Mouse (Mus musculus) heart, adult 2 months (tissue): Measurements from ENCODE around the gene Tcl1b5. TPM values are rescaled to one million over a fixed set of nuclear protein-coding genes. Genes with fewer than 3 reads are reported as not detected.
"Not testable (repeated sequence)": the region's sequence is repeated elsewhere in the genome, so short reads cannot be mapped to it uniquely, and the experiment has no call there.

Experiments used
- DNase-seq, 2 experiments: peaks; one replicate each; pipeline ENCODE4 v3.0.0; 2021
- H3K27ac ChIP-seq: fragments of 200-600 bp; 2 replicates; pipeline ENCODE4 v1.8.1; 2022
- H3K27me3 ChIP-seq: fragments of 200-500 bp; 2 replicates; pipeline ENCODE4 v1.6.1; 2012; ENCODE audit warnings: mild to moderate bottlenecking, low read length, inconsistent platforms, mixed read lengths; ENCODE audit not compliant: control insufficient read depth, insufficient read depth
- H3K36me3 ChIP-seq: fragments of 200-500 bp; 2 replicates; pipeline ENCODE4 v1.6.1; 2012; ENCODE audit warnings: low read length, inconsistent platforms; ENCODE audit not compliant: control insufficient read depth, insufficient read depth
- H3K4me1 ChIP-seq: fragments of 200-500 bp; 2 replicates; pipeline ENCODE4 v1.6.1; 2011; ENCODE audit warnings: low read length; ENCODE audit not compliant: control insufficient read depth, insufficient read depth
- H3K4me3 ChIP-seq: fragments of 200-600 bp; 2 replicates; pipeline ENCODE4 v1.8.1; 2022
- H3K79me2 ChIP-seq: fragments of 200-500 bp; replicated peaks from 2 replicates; pipeline ENCODE4 v1.6.1; 2012; ENCODE audit warnings: mild to moderate bottlenecking, inconsistent platforms, low read length, moderate library complexity, mixed read lengths; ENCODE audit not compliant: control insufficient read depth, insufficient read depth
- H3K9ac ChIP-seq: fragments of 200-500 bp; 2 replicates; pipeline ENCODE4 v1.6.1; 2012; ENCODE audit warnings: low read depth, mild to moderate bottlenecking, control low read depth, inconsistent platforms, low read length, mixed read lengths
- CTCF ChIP-seq: fragments of 200-600 bp; IDR thresholded peaks from 2 replicates; pipeline ENCODE4 v1.8.1; 2022; ENCODE audit warnings: antibody characterized with exemption, mild to moderate bottlenecking, moderate library complexity
- EP300 ChIP-seq: fragments of 200-500 bp; IDR thresholded peaks from 2 replicates; pipeline ENCODE4 v1.6.1; 2011; ENCODE audit warnings: low read depth, low read length, control low read depth; ENCODE audit not compliant: insufficient read depth
- POLR2A ChIP-seq: fragments of 200-500 bp; IDR thresholded peaks from 2 replicates; pipeline ENCODE4 v1.6.1; 2011; ENCODE audit warnings: mild to moderate bottlenecking, low read depth, low read length, control low read depth; ENCODE audit not compliant: insufficient read depth
- WGBS: fragments of 180-500 bp; shearing (Covaris S2); methylation state at CpG from one replicate; pipeline ENCODE4 v1.1.7; 2018; 5-methylcytosine and 5-hydroxymethylcytosine counted together
- intact Hi-C: fragments of 180-260 bp; cut with DNase I; formaldehyde crosslinking; loops from one replicate; pipeline ENCODE4 v1.15.1; 2025
- polyA plus RNA-seq: library from polyadenylated mRNA; depleted of rRNA; stranded (reverse); fragments of >200 nt; gene quantifications from 2 replicates; pipeline ENCODE4 v1.2.3, GENCODE M21; 2012
- total RNA-seq, 2 experiments: library from RNA; stranded (reverse); gene quantifications; 2 replicates each; pipeline ENCODE4 v1.2.3; 2021

Tcl1b5 gene
- total and polyA plus RNA-seq, 3 experiments: not detected

GRCm38 (mm10) chr12:105143096-105143495, 33.0 kb upstream of the Tcl1b5 start:
- H3K36me3 ChIP-seq: no peaks in the 10 kb centered on the region
- no peaks in the 10 kb centered on the region for H3K27me3 ChIP-seq
- H3K4me1 ChIP-seq: no peaks in the 10 kb centered on the region
- DNase-seq: no peak
- no peak overlapping the region for H3K4me3 ChIP-seq
- no peaks in the 10 kb centered on the region for H3K79me2 ChIP-seq
- H3K27ac ChIP-seq: no peak overlapping the region
- TF ChIP-seq EP300 (no peak), CTCF (no peak), POLR2A (no peak)
- WGBS: 87% methylated on average over 3 of the region's 3 CpGs
- H3K9ac ChIP-seq: no peak overlapping the region
- intact Hi-C loops: no loop called here

GRCm38 (mm10) chr12:105144928-105145327, 31.2 kb upstream of the Tcl1b5 start:
- intact Hi-C loops, H3K27me3 ChIP-seq, H3K27ac ChIP-seq, H3K79me2 ChIP-seq, H3K36me3 ChIP-seq, H3K4me1 ChIP-seq, H3K4me3 ChIP-seq, DNase-seq, H3K9ac ChIP-seq: not testable (repeated sequence)
- WGBS: 36% methylated on average over 1 of the region's 1 CpGs

DNA sequence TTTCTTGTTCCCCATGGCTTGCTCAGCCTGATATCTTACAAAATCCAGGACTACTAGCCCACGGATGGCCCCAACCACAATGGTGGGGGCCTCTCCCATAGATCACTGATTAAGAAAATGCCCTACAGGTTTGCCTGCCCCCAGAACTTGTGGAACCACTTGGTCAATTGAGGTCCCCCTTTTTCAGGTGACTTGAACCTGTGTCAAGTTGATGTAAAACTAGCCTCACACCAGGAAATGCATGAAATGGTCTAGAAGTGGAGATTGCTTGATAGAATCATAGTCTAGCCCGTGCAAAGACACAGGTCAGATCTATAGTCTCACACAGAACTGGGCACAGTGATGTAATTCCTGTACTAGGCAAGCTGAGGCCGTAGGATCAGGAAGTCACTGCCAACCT, 30.4 kb upstream of the Tcl1b5 start, which contains the start of gene Tcl1b2:
Gene Tcl1b2, plus strand, starts transcription at position 301 of the 400 bp plus-strand sequence.
- H3K36me3 ChIP-seq: no peaks in the 10 kb centered on the region
- no peak within 1 kb of the TSS for H3K27ac ChIP-seq
- intact Hi-C loops: no loop called here
- no peak for DNase-seq
- H3K4me1 ChIP-seq: no peaks in the 10 kb centered on the region
- H3K27me3 ChIP-seq: no peaks in the 10 kb centered on the region
- TF ChIP-seq POLR2A (no peak), EP300 (no peak), CTCF (no peak)
- 64% methylated on average over 3 of the region's 3 CpGs for WGBS
- H3K9ac ChIP-seq: no peak within 1 kb of the TSS
- no peaks in the 10 kb centered on the region; the same call in 1 of the 2 replicates for H3K79me2 ChIP-seq
- no peak within 1 kb of the TSS for H3K4me3 ChIP-seq

DNA sequence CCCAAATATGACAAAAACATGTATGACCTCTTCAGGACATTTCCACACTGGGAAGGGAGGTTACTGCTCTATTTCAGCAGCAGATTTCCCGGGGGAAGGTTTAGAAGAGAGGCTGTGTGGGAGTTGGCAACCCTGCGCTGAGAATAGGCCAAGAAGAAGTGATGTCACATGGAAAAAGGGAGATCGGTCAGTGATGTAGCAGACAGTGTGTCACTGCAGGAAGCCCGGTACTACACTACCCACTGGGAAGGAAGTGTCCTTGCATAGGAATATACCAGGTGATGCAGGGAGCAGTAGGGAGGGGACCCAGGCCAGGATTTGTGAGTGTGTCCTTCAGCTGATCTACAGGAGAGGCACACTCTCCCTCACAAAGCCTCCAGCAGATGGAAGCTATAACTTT, 20.9 kb upstream of the Tcl1b5 start:
- H3K79me2 ChIP-seq, H3K36me3 ChIP-seq, H3K4me1 ChIP-seq, H3K4me3 ChIP-seq, DNase-seq, intact Hi-C loops, H3K27me3 ChIP-seq, H3K9ac ChIP-seq, H3K27ac ChIP-seq: not testable (repeated sequence)
- WGBS: 18% methylated on average over 4 of the region's 4 CpGs

DNA sequence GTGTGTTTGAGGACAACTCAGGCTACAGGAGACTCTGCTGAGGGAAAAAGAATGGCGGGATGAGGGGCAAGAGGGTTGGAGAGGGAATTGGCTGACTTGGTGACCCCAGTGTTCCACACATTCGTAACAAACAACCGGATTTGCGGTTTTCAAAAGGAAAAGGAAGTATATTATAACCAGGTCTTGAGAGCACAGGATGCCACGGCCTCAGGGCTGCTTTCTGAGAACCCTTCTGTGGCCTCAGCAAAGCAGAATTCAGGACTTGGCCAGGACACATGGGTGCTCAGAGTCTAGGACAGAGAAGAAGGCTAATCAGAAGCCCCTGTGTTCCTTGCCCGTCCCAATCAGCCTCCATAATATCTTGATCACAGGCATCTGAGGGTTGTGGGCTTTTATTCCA, 17.3 kb upstream of the Tcl1b5 start:
- no peak for DNase-seq
- Histone ChIP-seq H3K36me3 (no peaks in the 10 kb centered on the region), H3K27ac (no peak overlapping the region), H3K4me1 (no peaks in the 10 kb centered on the region), H3K9ac (no peak overlapping the region), H3K27me3 (no peaks in the 10 kb centered on the region), H3K79me2 (no peaks in the 10 kb centered on the region), H3K4me3 (no peak overlapping the region)
- WGBS: 62% methylated on average over 6 of the region's 6 CpGs
- intact Hi-C loops: no loop called here
- no peak for TF ChIP-seq POLR2A
- no peak for TF ChIP-seq CTCF

DNA sequence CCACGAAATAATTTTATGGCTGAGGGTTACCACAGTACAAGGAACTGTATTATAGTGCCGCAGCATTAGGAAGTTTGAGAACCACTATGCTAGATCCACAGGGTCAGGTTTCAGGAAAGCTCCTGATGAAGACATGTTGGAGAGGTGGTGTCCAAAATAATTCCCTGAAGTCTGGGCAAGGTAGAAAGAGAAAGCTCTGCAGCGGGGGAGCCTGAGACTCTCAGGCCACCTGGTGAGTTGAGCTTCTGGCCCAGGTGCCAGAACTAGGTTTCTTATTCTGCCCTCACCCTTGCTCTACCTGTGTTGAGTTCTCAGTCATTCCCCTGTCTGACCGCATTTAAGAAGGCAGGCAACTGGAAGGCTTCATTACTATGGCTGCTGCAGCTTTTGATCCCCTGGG, 16.8 kb upstream of the Tcl1b5 start, which contains the start of gene Tcl1b1:
Gene Tcl1b1, plus strand, starts transcription at position 301 of the 400 bp plus-strand sequence.
- H3K9ac ChIP-seq: no peak within 1 kb of the TSS
- no peak within 1 kb of the TSS for H3K4me3 ChIP-seq
- 66% methylated on average over 4 of the region's 4 CpGs for WGBS
- TF ChIP-seq EP300: no peak
- no peak for TF ChIP-seq CTCF
- no peak for TF ChIP-seq POLR2A
- H3K27ac ChIP-seq: no peak within 1 kb of the TSS
- no peaks in the 10 kb centered on the region for H3K36me3 ChIP-seq
- H3K4me1 ChIP-seq: no peaks in the 10 kb centered on the region
- no peaks in the 10 kb centered on the region for H3K79me2 ChIP-seq
- no peaks in the 10 kb centered on the region for H3K27me3 ChIP-seq
- intact Hi-C loops: no loop called here
- no peak for DNase-seq

- no peak overlapping the region for H3K4me3 ChIP-seq
- H3K27ac ChIP-seq: no peak overlapping the region
- H3K9ac ChIP-seq: no peak overlapping the region
- H3K4me1 ChIP-seq: no peaks in the 10 kb centered on the region
- no peak for TF ChIP-seq EP300
- TF ChIP-seq CTCF: no peak
- TF ChIP-seq POLR2A: no peak
- no peaks in the 10 kb centered on the region for H3K27me3 ChIP-seq
- no peaks in the 10 kb centered on the region for H3K36me3 ChIP-seq
- WGBS: 47% methylated on average over 3 of the region's 3 CpGs
- H3K79me2 ChIP-seq: no peaks in the 10 kb centered on the region
- no peak for DNase-seq
- intact Hi-C loops: no loop called here
These were observed 9.4 kb upstream of the Tcl1b5 start for GRCm38 (mm10) chr12:105166734-105167133.
